ENCODE assay signal across 8 mouse cellular contexts in the genomic region with DNA sequence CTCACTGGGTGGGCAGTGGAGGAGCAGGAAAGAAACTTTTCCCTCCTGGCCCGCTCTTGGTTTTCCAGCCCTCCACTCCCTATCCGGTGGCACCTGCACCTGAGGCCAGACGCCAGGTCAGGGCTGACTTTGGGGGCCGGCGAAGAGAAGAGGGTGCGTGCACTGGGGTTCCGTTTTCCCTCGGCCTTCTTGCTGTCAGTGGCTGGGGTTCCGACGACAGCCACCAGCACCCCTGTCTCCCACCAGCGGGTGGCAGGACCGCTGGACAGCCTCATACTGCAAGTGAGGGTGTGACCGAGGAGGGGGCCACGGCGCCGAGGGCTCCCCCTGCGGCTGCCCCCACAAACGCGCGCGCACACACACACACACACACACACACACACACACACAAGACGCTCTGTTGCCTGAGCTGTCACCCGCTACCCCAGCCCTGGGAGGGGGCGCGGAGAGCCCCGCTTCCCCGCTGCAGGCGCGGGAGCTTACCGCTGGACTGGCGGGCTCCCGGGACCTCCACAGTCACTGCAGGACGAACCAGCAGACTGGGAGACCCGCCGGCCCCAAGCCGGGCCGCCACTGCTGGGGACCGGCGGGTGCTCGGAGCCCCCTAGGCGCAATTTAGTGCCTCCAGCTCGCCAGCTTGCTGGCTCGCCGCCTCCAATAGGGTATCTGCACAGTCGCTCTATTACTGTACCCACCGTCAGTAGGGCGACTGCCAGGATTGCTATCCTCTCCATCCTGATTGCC. TPM values are rescaled to one million over a fixed set of nuclear protein-coding genes. Genes with fewer than 3 reads are reported as not detected.
DNase-seq lines count a peak whose midpoint lies in the region; ATAC-seq and TF ChIP-seq lines count a peak whose summit lies in the region.

Nr3c2 (plus strand) TSS at position 32 of the 744 bp plus-strand sequence.

- H3K4me2 ChIP-seq in forebrain, embryonic 12.5 days: peak within 1 kb of the TSS; percentile 100
- H3K4me2 ChIP-seq in heart, embryonic 16.5 days (ENCODE audit: low read depth, low read length): peak within 1 kb of the TSS; percentile 99
- H3K4me2 ChIP-seq in lung, embryonic 15.5 days: peak within 1 kb of the TSS; percentile 98

- TF ChIP-seq CTCF in ES-Bruce4 (IDR thresholded peaks at IDR 0.05; ENCODE audit: low read depth, low read length): no peak

- H3K9ac ChIP-seq in ES-Bruce4 (ENCODE audit: low read depth, poor library complexity, severe bottlenecking): peak within 1 kb of the TSS; percentile 64
- H3K9ac ChIP-seq in forebrain, embryonic 12.5 days: peak within 1 kb of the TSS; percentile 60
- H3K9ac ChIP-seq in heart, embryonic 16.5 days (ENCODE audit: low read length): peak within 1 kb of the TSS; percentile 72
- H3K9ac ChIP-seq in lung, embryonic 15.5 days: peak within 1 kb of the TSS; percentile 49

- TF ChIP-seq POLR2A in ES-Bruce4 (IDR thresholded peaks at IDR 0.05; ENCODE audit: insufficient read depth, low read length): no peak

- no peak for TF ChIP-seq EP300 in ES-Bruce4 (IDR thresholded peaks at IDR 0.05; ENCODE audit: insufficient read depth, low read depth, low read length)

- H3K36me3 ChIP-seq in ES-Bruce4 (ENCODE audit: control insufficient read depth, insufficient read depth, low read length, poor library complexity, severe bottlenecking): no peaks in the 10 kb centered on the region
- H3K36me3 ChIP-seq in forebrain, embryonic 12.5 days (replicated peaks): no peaks in the 10 kb centered on the region
- no peaks in the 10 kb centered on the region for H3K36me3 ChIP-seq in heart, embryonic 16.5 days (ENCODE audit: control insufficient read depth, insufficient read depth)
- no peaks in the 10 kb centered on the region for H3K36me3 ChIP-seq in lung, embryonic 15.5 days

- no peak within 1 kb of the TSS for H3K27ac ChIP-seq in ES-Bruce4 (ENCODE audit: insufficient read depth, low read length)
- H3K27ac ChIP-seq in forebrain, embryonic 12.5 days: no peak within 1 kb of the TSS
- peak within 1 kb of the TSS; percentile 64 for H3K27ac ChIP-seq in heart, embryonic 16.5 days (ENCODE audit: low read length)
- H3K27ac ChIP-seq in lung, embryonic 15.5 days: no peak within 1 kb of the TSS

- peak within 1 kb of the TSS; percentile 88 for H3K4me3 ChIP-seq in ES-Bruce4 (ENCODE audit: low read depth, low read length)
- peak within 1 kb of the TSS; percentile 68 for H3K4me3 ChIP-seq in forebrain, embryonic 12.5 days (replicated peaks)
- peak within 1 kb of the TSS; percentile 86 for H3K4me3 ChIP-seq in heart, embryonic 16.5 days (ENCODE audit: low read length)
- peak within 1 kb of the TSS; percentile 61 for H3K4me3 ChIP-seq in lung, embryonic 15.5 days

- H3K4me1 ChIP-seq in ES-Bruce4 (ENCODE audit: control insufficient read depth, insufficient read depth, low read length): no peaks in the 10 kb centered on the region
- peaks cover 28% of the 10 kb centered on the region for H3K4me1 ChIP-seq in forebrain, embryonic 12.5 days
- H3K4me1 ChIP-seq in heart, embryonic 16.5 days (ENCODE audit: control insufficient read depth, insufficient read depth, low read length): peaks cover 9% of the 10 kb centered on the region; the same call in 1 of the 2 replicates
- H3K4me1 ChIP-seq in lung, embryonic 15.5 days: peaks cover 19% of the 10 kb centered on the region

- under 1% methylated on average over 46 of the region's 47 CpGs for WGBS in forebrain, embryonic 12.5 days
- WGBS in heart, embryonic 16.5 days: 0% methylated on average over 40 of the region's 47 CpGs
- WGBS in lung, embryonic 15.5 days: under 1% methylated on average over 46 of the region's 47 CpGs

- no peaks in the 10 kb centered on the region for H3K9me3 ChIP-seq in ES-Bruce4 (replicated peaks; ENCODE audit: control insufficient read depth, insufficient read depth, low read length, poor library complexity, severe bottlenecking)
- H3K9me3 ChIP-seq in forebrain, embryonic 12.5 days: no peaks in the 10 kb centered on the region
- H3K9me3 ChIP-seq in heart, embryonic 16.5 days (replicated peaks; ENCODE audit: control insufficient read depth, low read length): no peaks in the 10 kb centered on the region
- H3K9me3 ChIP-seq in lung, embryonic 15.5 days: no peaks in the 10 kb centered on the region

- peak; percentile 6 for ATAC-seq in forebrain, embryonic 12.5 days (ENCODE audit: low FRiP score)
- 0 out of 2 replicates have a peak, but pooled peaks have one; percentile 2 for ATAC-seq in heart, embryonic 16.5 days (replicated peaks; ENCODE audit: extremely low read depth, insufficient read depth, low FRiP score)
- ATAC-seq in lung, embryonic 15.5 days (ENCODE audit: borderline replicate concordance, extremely low read depth, low FRiP score, low TSS enrichment): no peak

- peaks cover 26% of the 10 kb centered on the region for H3K27me3 ChIP-seq in ES-Bruce4 (ENCODE audit: control insufficient read depth, insufficient read depth, low read length, poor library complexity, severe bottlenecking)
- peaks cover 60% of the 10 kb centered on the region for H3K27me3 ChIP-seq in forebrain, embryonic 12.5 days
- H3K27me3 ChIP-seq in heart, embryonic 16.5 days (ENCODE audit: control insufficient read depth, insufficient read depth, low read length): no peaks in the 10 kb centered on the region; the same call in 1 of the 2 replicates
- peaks cover 44% of the 10 kb centered on the region for H3K27me3 ChIP-seq in lung, embryonic 15.5 days

- peak; percentile 12 to 22 for DNase-seq in adrenal gland, postnatal 4 days (ENCODE audit: low spot score in 2 of 2)
- DNase-seq in layer of hippocampus, adult 18-20 months (ENCODE audit: low spot score in 2 of 2): peak; percentile 44 to 62
- peak; percentile 13 for DNase-seq in ovary, postnatal 14 days (ENCODE audit: low spot score)
- DNase-seq in c-Kit-positive CD71-positive TER-119-positive erythroid progenitor cells, embryonic 14.5 days (ENCODE audit: low spot score): no peak

RNA-seq across cellular contexts. Expression of gene Nr3c2, which starts in this region (rescaled TPM):
- 1.1 and 1.2 TPM in 2 replicates for polyA plus RNA-seq in ES-Bruce4 (2011; ENCODE audit: insufficient read depth, insufficient read length, low read depth, missing spikeins)
- 10 to 100 TPM in 1 of 2 experiments, 1 to 10 TPM in 1; 7.3 to 10.5 TPM for total RNA-seq in adrenal gland, postnatal 4 days (2021)
- polyA plus RNA-seq in forebrain, embryonic 12.5 days (2016; fragmentation: Nextera tagmentation; extraction: Ambion mirVana): 0.63 and 0.70 TPM in 2 replicates
- 4.7 and 6.5 TPM in 2 replicates for polyA plus RNA-seq in heart, embryonic 16.5 days (2015; fragmentation: Nextera tagmentation; extraction: Ambion mirVana)
- 100 to 1,000 TPM; 144 to 162 TPM for total RNA-seq in layer of hippocampus, adult 18-20 months (2021)
- 2.5 and 3.0 TPM in 2 replicates for polyA plus RNA-seq in lung, embryonic 15.5 days (2015; fragmentation: Nextera tagmentation; extraction: Ambion mirVana)

Comparison
In these comparisons a context has a peak if more than half of its experiments do, and no peak if none do; other contexts are left out.
1. RNA of gene Nr3c2 (total RNA-seq): 144 to 162 TPM in layer of hippocampus, adult 18-20 months; 7.3 to 10.5 TPM in adrenal gland, postnatal 4 days; every median in the first group is over 10 times any median in the second.
2. Peak in ATAC-seq, H3K4me3 ChIP-seq, H3K9ac ChIP-seq and H3K4me2 ChIP-seq in forebrain, embryonic 12.5 days; RNA of the gene not detected or under 1 TPM.
3. Peak in every context shown above with its lines, with median percentiles within 50 percentile points of each other: H3K4me3 ChIP-seq, H3K9ac ChIP-seq and H3K4me2 ChIP-seq.